Mouse (Mus musculus): ENCODE results near the gene Slc26a10. TPM values are rescaled to one million over a fixed set of nuclear protein-coding genes. Genes with fewer than 3 reads are reported as not detected.
"Not testable (repeated sequence)": the region's sequence is repeated elsewhere in the genome, so short reads cannot be mapped to it uniquely, and the experiment has no call there.

Gene Slc26a10
- polyA plus RNA-seq, 1 experiment from 2014 or later, result 0.36 TPM

- no peaks in the 10 kb centered on the region for H3K36me3 ChIP-seq (ENCODE audit: control insufficient read depth, insufficient read depth, low read length)
- WGBS, result under 1% methylated on average over 54 of the region's 56 CpGs
- peaks cover 9% of the 10 kb centered on the region; the same call in 1 of the 2 replicates for H3K4me1 ChIP-seq (ENCODE audit: control insufficient read depth, insufficient read depth, low read length)
- H3K27me3 ChIP-seq (ENCODE audit: control insufficient read depth, insufficient read depth, low read length), result peaks cover 46% of the 10 kb centered on the region
- peak overlapping the region; percentile 67 for H3K9ac ChIP-seq (ENCODE audit: low read length)
- peak; percentile 58 for DNase-seq (ENCODE audit: low spot score)
- peak overlapping the region; percentile 58 for H3K4me3 ChIP-seq (ENCODE audit: low read depth, low read length)
- peak overlapping the region; percentile 97 for H3K4me2 ChIP-seq (ENCODE audit: low read depth)
- no peaks in the 10 kb centered on the region for H3K9me3 ChIP-seq (ENCODE audit: control insufficient read depth, low read length)
- 0 out of 2 replicates have a peak overlapping the region, but pooled peaks have one; percentile 3 for H3K27ac ChIP-seq (ENCODE audit: low read depth, low read length)
- ATAC-seq (ENCODE audit: insufficient read depth, low FRiP score, low TSS enrichment), result peak; percentile 26
Measured at GRCm38 (mm10) chr10:127165654-127166403, 14.6 kb downstream of the Slc26a10 start.

DNA sequence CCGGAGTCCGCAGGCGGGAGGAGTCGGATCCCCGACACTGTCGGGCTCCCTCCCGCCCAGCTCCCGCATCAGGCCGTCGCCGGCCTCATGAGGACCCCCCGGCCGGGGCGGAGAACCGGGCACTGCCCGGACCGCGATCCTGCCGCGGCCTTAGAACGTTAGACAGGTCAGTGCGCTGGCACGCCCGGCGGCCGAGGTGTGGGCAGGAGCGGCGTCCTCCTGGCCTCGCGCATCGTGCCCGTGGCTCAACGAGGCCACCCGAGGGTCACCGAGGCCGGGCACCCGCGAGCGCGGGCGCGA is 15.1 kb downstream of the Slc26a10 start:
- H3K27ac ChIP-seq (ENCODE audit: low read depth, low read length), result 0 out of 2 replicates have a peak overlapping the region, but pooled peaks have one; percentile 15
- ATAC-seq (ENCODE audit: insufficient read depth, low FRiP score, low TSS enrichment), result peak; percentile 51

DNA sequence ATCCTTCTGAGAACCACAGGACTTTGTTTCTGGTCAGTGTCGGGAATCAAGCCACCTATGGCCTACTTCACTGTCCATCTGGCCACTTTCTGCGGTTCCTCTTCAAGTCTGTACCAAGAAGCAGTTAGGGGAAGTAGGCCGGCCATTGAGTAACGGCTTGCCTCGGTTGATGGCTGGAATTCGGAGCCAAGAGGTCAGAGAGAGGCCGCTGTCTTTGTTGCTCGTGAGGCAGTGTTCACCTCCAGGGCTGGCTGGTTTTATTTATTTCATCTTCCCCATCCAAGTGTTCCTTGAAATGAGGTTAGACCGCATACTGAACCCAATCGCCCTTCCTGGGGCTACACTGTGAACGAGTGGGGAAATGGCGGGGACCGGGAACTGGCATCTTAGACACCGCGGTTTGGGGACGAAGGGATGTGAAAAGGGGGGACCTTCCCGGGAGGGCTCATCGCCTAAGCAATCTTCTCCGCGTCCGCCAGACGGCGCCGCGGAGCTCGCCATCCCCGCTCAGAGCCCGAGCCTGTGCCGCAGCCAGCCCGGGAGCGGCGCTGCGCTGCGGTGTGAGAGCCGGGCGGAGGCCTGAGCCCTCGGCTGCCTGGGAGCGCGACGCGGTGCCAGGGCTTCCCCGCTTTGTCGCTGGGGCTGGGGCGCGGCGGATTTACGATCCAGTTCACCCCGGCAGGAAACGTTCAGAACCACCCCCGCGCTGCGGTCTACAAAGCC is 15.7 kb downstream of the Slc26a10 start, which contains the start of gene B4galnt1:
Gene B4galnt1, plus strand, starts transcription at position 595 of the 723 bp plus-strand sequence.
- Histone ChIP-seq H3K27ac (ENCODE audit: low read depth, low read length) (0 out of 2 replicates have a peak within 1 kb of the TSS, but pooled peaks have one; percentile 15), H3K4me1 (ENCODE audit: control insufficient read depth, insufficient read depth, low read length) (0 out of 2 replicates have a peak, but pooled peaks cover 4% of the 10 kb centered on the region), H3K27me3 (ENCODE audit: control insufficient read depth, insufficient read depth, low read length) (peaks cover 36% of the 10 kb centered on the region), H3K36me3 (ENCODE audit: control insufficient read depth, insufficient read depth, low read length) (no peaks in the 10 kb centered on the region), H3K4me2 (ENCODE audit: low read depth) (peak within 1 kb of the TSS; percentile 97), H3K9me3 (ENCODE audit: control insufficient read depth, low read length) (no peaks in the 10 kb centered on the region), H3K9ac (ENCODE audit: low read length) (peak within 1 kb of the TSS; percentile 67), H3K4me3 (ENCODE audit: low read depth, low read length) (peak within 1 kb of the TSS; percentile 58)
- DNase-seq (ENCODE audit: low spot score) (peak; percentile 94), ATAC-seq (ENCODE audit: insufficient read depth, low FRiP score, low TSS enrichment) (peak; percentile 87)
- WGBS, result 2% methylated on average over 52 of the region's 52 CpGs

More for the DNA sequence above, 15.1 kb downstream of the Slc26a10 start:
- H3K4me2 ChIP-seq (ENCODE audit: low read depth), result peak overlapping the region; percentile 97
- peaks cover 41% of the 10 kb centered on the region for H3K27me3 ChIP-seq (ENCODE audit: control insufficient read depth, insufficient read depth, low read length)
- WGBS, result 0% methylated on average over 37 of the region's 42 CpGs
- peak overlapping the region; percentile 67 for H3K9ac ChIP-seq (ENCODE audit: low read length)
- no peak for DNase-seq (ENCODE audit: low spot score)
- no peaks in the 10 kb centered on the region for H3K9me3 ChIP-seq (ENCODE audit: control insufficient read depth, low read length)
- H3K36me3 ChIP-seq (ENCODE audit: control insufficient read depth, insufficient read depth, low read length), result no peaks in the 10 kb centered on the region
- H3K4me1 ChIP-seq (ENCODE audit: control insufficient read depth, insufficient read depth, low read length), result peaks cover 5% of the 10 kb centered on the region; the same call in 1 of the 2 replicates
- H3K4me3 ChIP-seq (ENCODE audit: low read depth, low read length), result peak overlapping the region; percentile 58

DNA sequence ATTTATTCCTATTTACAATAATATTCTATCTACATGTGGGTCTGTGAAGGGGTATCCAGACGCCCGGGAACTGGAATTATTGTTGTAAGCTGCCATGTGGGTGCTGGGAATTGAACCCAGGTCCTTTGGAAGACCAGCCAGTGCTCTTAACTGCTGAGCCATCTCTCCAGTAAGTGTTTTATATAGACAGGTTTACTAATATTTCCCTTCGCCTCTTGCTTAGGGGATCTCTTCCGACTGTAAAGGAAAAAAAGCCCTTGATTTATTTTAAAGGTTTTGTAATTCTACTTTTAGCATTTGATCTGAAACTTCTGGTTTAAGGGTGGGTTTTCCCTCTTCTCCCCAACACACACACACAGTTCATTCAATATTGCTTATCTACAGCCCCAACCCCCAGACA is 16.3 kb downstream of the Slc26a10 start:
- WGBS, result 93% methylated on average over 4 of the region's 4 CpGs
- Histone ChIP-seq H3K36me3 (ENCODE audit: control insufficient read depth, insufficient read depth, low read length) (no peaks in the 10 kb centered on the region), H3K9ac (ENCODE audit: low read length) (no peak overlapping the region), H3K27ac (ENCODE audit: low read depth, low read length) (no peak overlapping the region), H3K4me1 (ENCODE audit: control insufficient read depth, insufficient read depth, low read length) (0 out of 2 replicates have a peak, but pooled peaks cover 4% of the 10 kb centered on the region), H3K4me3 (ENCODE audit: low read depth, low read length) (no peak overlapping the region), H3K27me3 (ENCODE audit: control insufficient read depth, insufficient read depth, low read length) (peaks cover 30% of the 10 kb centered on the region), H3K4me2 (ENCODE audit: low read depth) (no peak overlapping the region), H3K9me3 (ENCODE audit: control insufficient read depth, low read length) (no peaks in the 10 kb centered on the region)
- ATAC-seq (ENCODE audit: insufficient read depth, low FRiP score, low TSS enrichment) (no peak), DNase-seq (ENCODE audit: low spot score) (no peak)

DNA sequence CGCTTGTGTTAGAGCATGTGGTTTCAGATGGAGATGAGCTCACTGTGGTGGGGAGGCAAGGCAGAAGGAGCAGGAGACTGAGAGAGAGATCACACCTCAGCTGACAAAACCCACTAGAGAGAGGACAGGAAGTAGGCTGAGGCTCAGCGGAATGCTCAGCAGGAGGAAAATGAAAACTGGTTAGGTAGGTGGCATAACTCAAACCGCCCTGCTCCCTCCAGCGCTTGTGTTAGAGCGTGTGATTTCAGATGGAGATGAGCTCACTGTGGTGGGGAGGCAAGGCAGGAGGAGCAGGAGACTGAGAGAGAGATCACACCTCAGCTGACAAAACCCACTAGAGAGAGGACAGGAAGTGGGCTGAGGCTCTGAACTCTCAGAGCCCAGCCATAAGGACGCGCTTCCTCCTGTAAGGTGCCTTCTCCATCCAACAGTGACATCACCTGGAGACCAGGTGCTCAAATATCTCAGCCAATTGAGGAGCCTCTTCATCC is 17.6 kb downstream of the Slc26a10 start:
- H3K9me3 ChIP-seq (ENCODE audit: control insufficient read depth, low read length); H3K4me2 ChIP-seq (ENCODE audit: low read depth); H3K4me3 ChIP-seq (ENCODE audit: low read depth, low read length); ATAC-seq (ENCODE audit: insufficient read depth, low FRiP score, low TSS enrichment); DNase-seq (ENCODE audit: low spot score); H3K9ac ChIP-seq (ENCODE audit: low read length); H3K36me3 ChIP-seq (ENCODE audit: control insufficient read depth, insufficient read depth, low read length); H3K4me1 ChIP-seq (ENCODE audit: control insufficient read depth, insufficient read depth, low read length); H3K27ac ChIP-seq (ENCODE audit: low read depth, low read length): not testable (repeated sequence)
- peaks cover 23% of the 10 kb centered on the region for H3K27me3 ChIP-seq (ENCODE audit: control insufficient read depth, insufficient read depth, low read length)
- 59% methylated on average over 7 of the region's 7 CpGs for WGBS

DNA sequence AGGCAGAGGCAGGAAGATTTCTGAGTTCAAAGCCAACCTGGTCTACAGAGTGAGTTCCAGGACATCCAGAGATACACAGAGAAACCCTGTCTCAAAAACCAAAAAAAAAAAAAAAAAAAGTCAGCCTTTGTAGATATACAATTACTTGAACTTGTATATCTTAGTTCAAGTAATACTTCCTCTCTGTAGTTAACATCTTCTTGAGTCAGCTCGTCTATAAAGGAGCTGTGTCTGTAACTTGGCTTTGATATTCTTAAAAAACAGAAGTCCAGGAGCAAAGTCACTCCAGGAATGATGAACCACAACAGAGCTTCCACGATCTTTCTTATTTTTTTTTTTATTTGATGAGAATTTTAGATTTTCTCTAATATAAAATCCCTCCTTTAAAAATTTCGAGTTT is 19.7 kb downstream of the Slc26a10 start:
- H3K9ac ChIP-seq (ENCODE audit: low read length), result no peak overlapping the region
- no peak overlapping the region for H3K4me2 ChIP-seq (ENCODE audit: low read depth)
- no peak for ATAC-seq (ENCODE audit: insufficient read depth, low FRiP score, low TSS enrichment)
- no peak overlapping the region for H3K27ac ChIP-seq (ENCODE audit: low read depth, low read length)
- no peaks in the 10 kb centered on the region for H3K36me3 ChIP-seq (ENCODE audit: control insufficient read depth, insufficient read depth, low read length)
- 68% methylated on average over 3 of the region's 3 CpGs for WGBS
- H3K4me3 ChIP-seq (ENCODE audit: low read depth, low read length), result no peak overlapping the region
- H3K9me3 ChIP-seq (ENCODE audit: control insufficient read depth, low read length), result no peaks in the 10 kb centered on the region
- DNase-seq (ENCODE audit: low spot score), result no peak
- H3K27me3 ChIP-seq (ENCODE audit: control insufficient read depth, insufficient read depth, low read length), result peaks cover 4% of the 10 kb centered on the region; the same call in 1 of the 2 replicates
- H3K4me1 ChIP-seq (ENCODE audit: control insufficient read depth, insufficient read depth, low read length), result 0 out of 2 replicates have a peak, but pooled peaks cover 4% of the 10 kb centered on the region

DNA sequence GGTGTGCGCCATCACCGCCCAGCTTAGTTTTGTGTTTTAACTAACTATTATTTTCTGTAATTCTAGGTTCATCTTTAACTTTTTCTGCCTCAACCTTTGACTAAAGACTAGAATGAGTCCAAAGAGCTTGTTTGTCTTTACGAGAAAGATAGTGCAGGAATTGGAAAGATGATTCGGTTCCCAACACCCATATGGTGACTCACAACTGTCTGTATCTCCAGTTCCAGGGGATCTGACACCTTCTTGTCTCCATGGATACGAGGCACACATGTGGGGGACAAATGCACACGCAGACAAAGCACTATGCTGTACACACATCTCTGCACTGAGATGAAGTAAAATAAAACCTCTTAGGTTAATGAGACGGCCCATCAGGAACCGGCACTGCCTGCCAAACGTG is 20.4 kb downstream of the Slc26a10 start:
- H3K4me1 ChIP-seq (ENCODE audit: control insufficient read depth, insufficient read depth, low read length), result no peaks in the 10 kb centered on the region
- no peak overlapping the region for H3K9ac ChIP-seq (ENCODE audit: low read length)
- no peaks in the 10 kb centered on the region for H3K36me3 ChIP-seq (ENCODE audit: control insufficient read depth, insufficient read depth, low read length)
- H3K4me2 ChIP-seq (ENCODE audit: low read depth), result no peak overlapping the region
- H3K9me3 ChIP-seq (ENCODE audit: control insufficient read depth, low read length), result no peaks in the 10 kb centered on the region
- 82% methylated on average over 9 of the region's 9 CpGs for WGBS
- no peak for DNase-seq (ENCODE audit: low spot score)
- no peak overlapping the region for H3K4me3 ChIP-seq (ENCODE audit: low read depth, low read length)
- no peak overlapping the region for H3K27ac ChIP-seq (ENCODE audit: low read depth, low read length)
- H3K27me3 ChIP-seq (ENCODE audit: control insufficient read depth, insufficient read depth, low read length), result no peaks in the 10 kb centered on the region
- ATAC-seq (ENCODE audit: insufficient read depth, low FRiP score, low TSS enrichment), result no peak

- DNase-seq (ENCODE audit: low spot score), result no peak
- ATAC-seq (ENCODE audit: insufficient read depth, low FRiP score, low TSS enrichment), result no peak
- Histone ChIP-seq H3K4me1 (ENCODE audit: control insufficient read depth, insufficient read depth, low read length) (no peaks in the 10 kb centered on the region), H3K27me3 (ENCODE audit: control insufficient read depth, insufficient read depth, low read length) (no peaks in the 10 kb centered on the region), H3K36me3 (ENCODE audit: control insufficient read depth, insufficient read depth, low read length) (no peaks in the 10 kb centered on the region), H3K4me3 (ENCODE audit: low read depth, low read length) (no peak overlapping the region), H3K27ac (ENCODE audit: low read depth, low read length) (no peak overlapping the region), H3K9ac (ENCODE audit: low read length) (no peak overlapping the region), H3K4me2 (ENCODE audit: low read depth) (no peak overlapping the region), H3K9me3 (ENCODE audit: control insufficient read depth, low read length) (no peaks in the 10 kb centered on the region)
- WGBS, result 84% methylated on average over 3 of the region's 3 CpGs
Measured at GRCm38 (mm10) chr10:127158471-127158870, 22.0 kb downstream of the Slc26a10 start.

All from neural tube, embryonic 11.5 days (tissue).